Mouse (Mus musculus): ENCODE results near the gene Senp2. TPM values are rescaled to one million over a fixed set of nuclear protein-coding genes. Genes with fewer than 3 reads are reported as not detected.

The Senp2 gene
- total and polyA plus RNA-seq, 3 experiments, result 37.8 to 60.8 (median 42.8) TPM

GRCm38 (mm10) chr16:21970536-21970935 is 38.7 kb upstream of the Senp2 start:
- Histone ChIP-seq H3K4me1 (ENCODE audit: control insufficient read depth in 1 of 2, insufficient read depth in 2 of 2) (no peaks in the 10 kb centered on the region), H3K27me3 (replicated peaks) (no peaks in the 10 kb centered on the region), H3K4me2 (ENCODE audit: insufficient read depth, low read depth, poor library complexity, severe bottlenecking) (no peak overlapping the region), H3K9me3 (replicated peaks; ENCODE audit: low read length) (no peaks in the 10 kb centered on the region), H3K79me2 (replicated peaks; ENCODE audit: control insufficient read depth, extremely low read depth, insufficient read depth, poor library complexity, severe bottlenecking) (no peaks in the 10 kb centered on the region), H3K9ac (ENCODE audit: insufficient read depth, low read depth) (no peak overlapping the region), H3K36me3 (replicated peaks in 1 of 2; ENCODE audit: control insufficient read depth in 1 of 2, insufficient read depth in 1 of 2, low read length in 1 of 2) (peaks cover 0 to 2% of the 10 kb centered on the region in 2 experiments), H3K4me3 (replicated peaks in 1 of 3; ENCODE audit: low read depth in 2 of 3, low read length in 2 of 3, poor library complexity in 1 of 3) (no peak overlapping the region), H3K27ac (ENCODE audit: insufficient read depth, low read depth) (no peak overlapping the region)
- no peak for DNase-seq (ENCODE audit: extremely low read depth)
- dilution Hi-C loops (cut with MboI; ENCODE audit: extremely low pct_ligation_motif_present, extremely low pct_unique_long_range_greater_than_20kb, low sequenced_read_pairs), result no loop called here
- in situ Hi-C loops (cut with MboI; ENCODE audit: low pct_ligation_motif_present, low pct_unique_long_range_greater_than_20kb, low sequenced_read_pairs), result no loop called here
- no peak for TF ChIP-seq UBTF (IDR thresholded peaks at IDR 0.05; ENCODE audit: low read depth, low read length)
- no peak for TF ChIP-seq JUND (conservative IDR thresholded peaks at IDR 0.05; ENCODE audit: low read depth, low read length)

DNA sequence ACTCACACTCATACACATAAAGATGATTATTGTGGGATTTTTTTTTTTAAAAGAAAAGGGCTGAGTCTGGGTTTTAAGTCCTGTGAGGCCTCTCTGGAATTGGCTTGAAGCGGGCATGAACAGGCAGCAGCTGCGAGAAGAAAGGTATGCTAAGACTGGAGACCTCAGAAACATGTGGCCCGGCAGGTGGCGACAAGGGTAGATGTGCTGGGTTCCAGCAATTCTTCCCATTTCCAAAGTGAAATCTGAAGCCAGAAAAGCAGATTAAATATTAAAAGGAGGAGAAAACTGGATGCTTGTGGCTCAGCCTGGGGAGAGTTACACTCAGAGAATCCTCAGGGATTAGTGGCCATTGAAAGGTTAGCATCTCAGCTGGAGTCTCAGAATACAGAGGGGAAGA is 37.8 kb upstream of the Senp2 start:
- no peak for DNase-seq (ENCODE audit: extremely low read depth)
- Histone ChIP-seq H3K36me3 (replicated peaks in 1 of 2; ENCODE audit: control insufficient read depth in 1 of 2, insufficient read depth in 1 of 2, low read length in 1 of 2) (peaks cover 0 to 2% of the 10 kb centered on the region in 2 experiments), H3K4me3 (replicated peaks in 1 of 3; ENCODE audit: low read depth in 2 of 3, low read length in 2 of 3, poor library complexity in 1 of 3) (no peak overlapping the region), H3K4me1 (ENCODE audit: control insufficient read depth in 1 of 2, insufficient read depth in 2 of 2) (peaks cover 0 to 5% of the 10 kb centered on the region in 2 experiments; a peak in 1 of 4 replicates), H3K9me3 (replicated peaks; ENCODE audit: low read length) (no peaks in the 10 kb centered on the region), H3K4me2 (ENCODE audit: insufficient read depth, low read depth, poor library complexity, severe bottlenecking) (no peak overlapping the region), H3K27me3 (replicated peaks) (no peaks in the 10 kb centered on the region), H3K27ac (ENCODE audit: insufficient read depth, low read depth) (no peak overlapping the region), H3K79me2 (replicated peaks; ENCODE audit: control insufficient read depth, extremely low read depth, insufficient read depth, poor library complexity, severe bottlenecking) (no peaks in the 10 kb centered on the region), H3K9ac (ENCODE audit: insufficient read depth, low read depth) (no peak overlapping the region)
- in situ Hi-C loops (cut with MboI; ENCODE audit: low pct_ligation_motif_present, low pct_unique_long_range_greater_than_20kb, low sequenced_read_pairs) (no loop called here), dilution Hi-C loops (cut with MboI; ENCODE audit: extremely low pct_ligation_motif_present, extremely low pct_unique_long_range_greater_than_20kb, low sequenced_read_pairs) (no loop called here)
- no peak for TF ChIP-seq MAFK (IDR thresholded peaks at IDR 0.05; ENCODE audit: insufficient replicate concordance, low read length)
- TF ChIP-seq RCOR1 (conservative IDR thresholded peaks at IDR 0.05; ENCODE audit: low read depth, low read length), result no peak
- TF ChIP-seq CHD2 (IDR thresholded peaks at IDR 0.05; ENCODE audit: low read length), result no peak
- no peak for TF ChIP-seq HCFC1 (IDR thresholded peaks at IDR 0.05; ENCODE audit: low read depth, low read length)
- TF ChIP-seq ZC3H11A (IDR thresholded peaks at IDR 0.05; ENCODE audit: low read depth, low read length), result no peak
- no peak for TF ChIP-seq TCF12 (IDR thresholded peaks at IDR 0.05; ENCODE audit: low read depth, low read length)
- TF ChIP-seq JUN (IDR thresholded peaks at IDR 0.05; ENCODE audit: insufficient read depth, low read depth, low read length), result no peak
- TF ChIP-seq GABPA (IDR thresholded peaks at IDR 0.05; ENCODE audit: insufficient replicate concordance, low read depth, low read length), result no peak

GRCm38 (mm10) chr16:21976203-21976602 is 33.1 kb upstream of the Senp2 start:
- in situ Hi-C loops (cut with MboI; ENCODE audit: low pct_ligation_motif_present, low pct_unique_long_range_greater_than_20kb, low sequenced_read_pairs), result no loop called here
- no peaks in the 10 kb centered on the region for H3K27me3 ChIP-seq (replicated peaks)
- no peaks in the 10 kb centered on the region for H3K36me3 ChIP-seq (replicated peaks in 1 of 2; ENCODE audit: control insufficient read depth in 1 of 2, insufficient read depth in 1 of 2, low read length in 1 of 2)
- no peak overlapping the region for H3K4me3 ChIP-seq (replicated peaks in 1 of 3; ENCODE audit: low read depth in 2 of 3, low read length in 2 of 3, poor library complexity in 1 of 3)
- TF ChIP-seq PAX5 (IDR thresholded peaks at IDR 0.05; ENCODE audit: low read length), result no peak
- no peak for TF ChIP-seq JUND (conservative IDR thresholded peaks at IDR 0.05; ENCODE audit: low read depth, low read length)
- TF ChIP-seq ZMIZ1 (IDR thresholded peaks at IDR 0.05; ENCODE audit: low read depth, low read length), result no peak
- no peak for TF ChIP-seq MYC (IDR thresholded peaks at IDR 0.05; ENCODE audit: low read depth, low read length)
- TF ChIP-seq MAFK (IDR thresholded peaks at IDR 0.05; ENCODE audit: insufficient replicate concordance, low read length), result no peak
- TF ChIP-seq ZKSCAN1 (IDR thresholded peaks at IDR 0.05; ENCODE audit: borderline replicate concordance, low read depth, low read length), result no peak
- no peak for TF ChIP-seq MAZ (IDR thresholded peaks at IDR 0.05; ENCODE audit: low read depth, low read length)
- TF ChIP-seq ELF1 (IDR thresholded peaks at IDR 0.05; ENCODE audit: low read depth, low read length), result no peak
- TF ChIP-seq BHLHE40 (IDR thresholded peaks at IDR 0.05; ENCODE audit: low read depth, low read length), result no peak
- no peak for TF ChIP-seq IRF4 (IDR thresholded peaks at IDR 0.05; ENCODE audit: low read depth, low read length)
- no peak for TF ChIP-seq TCF12 (IDR thresholded peaks at IDR 0.05; ENCODE audit: low read depth, low read length)
- no peak for TF ChIP-seq SIN3A (IDR thresholded peaks at IDR 0.05; ENCODE audit: low read length)
- TF ChIP-seq KAT2A (IDR thresholded peaks at IDR 0.05; ENCODE audit: insufficient replicate concordance, low read length), result no peak
- no peak for TF ChIP-seq MXI1 (IDR thresholded peaks at IDR 0.05; ENCODE audit: low read depth, low read length)
- H3K9ac ChIP-seq (ENCODE audit: insufficient read depth, low read depth), result no peak overlapping the region
- H3K4me1 ChIP-seq (ENCODE audit: control insufficient read depth in 1 of 2, insufficient read depth in 2 of 2), result peaks cover 0 to 5% of the 10 kb centered on the region in 2 experiments; a peak in 1 of 4 replicates
- dilution Hi-C loops (cut with MboI; ENCODE audit: extremely low pct_ligation_motif_present, extremely low pct_unique_long_range_greater_than_20kb, low sequenced_read_pairs), result no loop called here
- no peak overlapping the region for H3K4me2 ChIP-seq (ENCODE audit: insufficient read depth, low read depth, poor library complexity, severe bottlenecking)
- H3K79me2 ChIP-seq (replicated peaks; ENCODE audit: control insufficient read depth, extremely low read depth, insufficient read depth, poor library complexity, severe bottlenecking), result no peaks in the 10 kb centered on the region
- H3K27ac ChIP-seq (ENCODE audit: insufficient read depth, low read depth), result no peak overlapping the region
- H3K9me3 ChIP-seq (replicated peaks; ENCODE audit: low read length), result no peaks in the 10 kb centered on the region
- DNase-seq (ENCODE audit: extremely low read depth), result peak; percentile 12

Data from CH12.LX (cell line).